Mouse (Mus musculus) right cerebral cortex, postnatal 36 days (tissue): ENCODE data around the gene Timm9.

Experiments used
- DNase-seq, 2 experiments: peaks; one replicate each; pipeline ENCODE4 v3.0.0; 2022; ENCODE audit warnings: low spot score in 2 of 2, mixed read lengths in 1 of 2

Timm9 gene

DNA sequence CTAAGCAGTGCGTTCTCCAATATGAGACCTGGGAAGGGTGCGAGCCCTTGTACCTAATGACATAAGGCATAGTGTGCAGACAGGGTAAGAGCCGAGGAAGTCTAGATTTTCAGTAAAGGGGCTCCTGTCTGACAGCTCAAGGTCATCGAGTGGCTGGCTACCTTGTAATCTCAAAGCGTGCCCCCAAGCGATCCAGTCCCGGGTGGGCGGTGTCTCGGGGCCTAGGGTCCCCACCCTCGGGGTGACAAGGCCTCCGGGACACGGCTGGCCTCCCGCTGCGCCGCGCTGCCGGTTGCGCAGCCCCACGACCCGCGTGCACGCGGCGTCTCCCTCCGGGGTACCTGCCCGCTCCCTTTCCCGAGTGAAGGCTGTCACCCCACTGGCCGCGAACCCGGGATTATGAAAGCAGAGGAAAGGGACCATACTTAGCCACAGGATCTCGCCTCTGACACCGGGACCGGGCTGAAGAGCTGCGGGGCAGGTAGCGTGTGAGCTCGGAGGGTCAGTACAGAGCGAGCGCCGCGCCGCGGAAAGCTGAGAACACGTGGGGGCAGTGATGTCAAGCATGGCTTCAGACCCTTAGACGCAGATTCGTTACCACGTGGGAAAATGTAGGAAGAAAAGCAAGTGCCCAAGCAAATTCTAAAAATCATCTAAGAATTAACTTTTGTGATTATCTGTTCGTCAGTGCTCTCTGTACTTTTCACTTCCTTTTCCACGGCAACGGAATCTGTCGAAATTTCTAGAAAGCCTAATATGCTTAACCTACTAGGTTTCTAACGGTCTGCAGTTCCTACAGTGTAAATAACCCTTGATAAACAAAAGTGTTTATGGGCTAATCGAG is at the start of gene Timm9, which contains the start of gene 2700049A03Rik:
Timm9 (minus strand) TSS at position 555 of the 844 bp plus-strand sequence.
2700049A03Rik (plus strand) TSS at position 719 of the 844 bp plus-strand sequence.
- DNase-seq, result peak; percentile 69 to 72

DNA sequence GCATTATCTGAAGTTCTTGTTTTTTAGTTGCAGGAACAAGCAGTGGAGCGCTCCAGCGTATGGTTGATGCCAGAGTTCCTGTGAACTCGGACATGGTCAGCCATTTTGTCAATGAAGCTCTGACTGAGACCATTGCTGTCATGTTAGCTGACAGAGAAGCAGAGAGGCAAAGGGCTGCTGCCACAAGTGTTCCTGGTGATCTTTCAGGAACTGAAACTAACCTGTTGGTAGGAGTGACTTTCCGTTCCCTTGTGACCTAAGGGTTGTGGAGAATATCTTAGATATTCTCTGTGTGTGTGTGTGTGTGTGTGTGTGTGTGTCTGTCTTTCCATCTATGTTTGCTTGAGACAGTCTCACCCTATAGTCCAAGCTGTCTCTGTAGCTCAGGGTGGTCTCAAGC is 47.9 kb upstream of the Timm9 start:
- DNase-seq, result no peak

DNA sequence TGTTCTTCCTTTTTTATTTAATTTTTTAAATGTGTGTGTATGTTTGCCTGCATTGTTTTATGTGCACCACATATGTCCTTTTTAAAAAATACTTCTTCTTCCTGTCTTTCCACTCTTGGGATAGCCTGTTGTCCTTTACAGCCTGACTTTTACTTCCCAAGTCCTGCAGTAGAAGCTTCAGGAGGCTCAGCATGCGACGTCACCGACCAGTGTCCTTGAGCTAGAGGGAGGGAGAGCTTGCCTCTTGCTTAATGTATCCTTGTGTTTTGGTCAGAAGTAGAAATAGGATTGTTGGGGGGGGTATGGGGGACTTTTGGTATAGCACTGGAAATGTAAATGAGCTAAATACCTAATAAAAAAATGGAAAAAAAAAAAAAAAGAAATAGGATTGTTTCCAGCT is 47.3 kb upstream of the Timm9 start:
- no peak for DNase-seq

DNA sequence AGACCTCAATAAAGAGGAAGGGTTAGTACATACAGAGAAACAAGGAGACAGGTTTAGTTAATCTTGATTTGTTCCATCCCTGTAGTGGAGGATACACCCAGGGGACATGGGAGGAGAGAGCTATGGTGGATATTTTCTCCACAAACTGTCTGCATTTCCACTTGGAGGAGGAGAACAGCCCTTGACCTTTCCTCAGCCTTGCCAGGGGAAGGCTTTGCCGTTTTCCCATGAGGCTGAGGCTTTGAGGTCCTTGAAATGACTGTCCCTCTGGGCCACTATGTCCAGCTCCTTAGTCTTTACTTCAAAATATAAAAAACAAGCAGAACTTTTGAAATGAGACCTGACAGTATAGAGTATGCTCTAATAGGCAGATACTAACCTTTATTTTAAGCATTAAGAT is 33.4 kb upstream of the Timm9 start:
- DNase-seq, result no peak

DNA sequence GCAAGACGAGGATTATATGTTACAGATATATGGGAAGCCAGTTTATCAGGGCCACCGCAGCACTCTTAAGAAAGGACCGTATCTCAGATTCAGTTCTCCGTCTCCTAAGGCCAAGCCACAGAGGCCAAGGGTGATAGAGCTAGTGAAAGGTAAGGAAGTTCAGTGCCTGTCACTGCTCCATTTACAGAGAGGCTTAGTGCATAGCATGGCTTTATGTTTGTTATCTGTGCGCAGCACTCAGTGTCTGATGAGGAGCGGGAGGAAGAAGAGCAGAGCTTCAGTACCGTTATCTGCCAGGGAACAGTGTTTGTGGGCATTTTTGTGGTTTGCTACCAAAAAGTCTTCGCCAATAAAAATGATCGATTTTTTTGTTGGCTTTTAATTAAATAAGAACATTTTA is 27.9 kb upstream of the Timm9 start:
- DNase-seq, result no peak

DNA sequence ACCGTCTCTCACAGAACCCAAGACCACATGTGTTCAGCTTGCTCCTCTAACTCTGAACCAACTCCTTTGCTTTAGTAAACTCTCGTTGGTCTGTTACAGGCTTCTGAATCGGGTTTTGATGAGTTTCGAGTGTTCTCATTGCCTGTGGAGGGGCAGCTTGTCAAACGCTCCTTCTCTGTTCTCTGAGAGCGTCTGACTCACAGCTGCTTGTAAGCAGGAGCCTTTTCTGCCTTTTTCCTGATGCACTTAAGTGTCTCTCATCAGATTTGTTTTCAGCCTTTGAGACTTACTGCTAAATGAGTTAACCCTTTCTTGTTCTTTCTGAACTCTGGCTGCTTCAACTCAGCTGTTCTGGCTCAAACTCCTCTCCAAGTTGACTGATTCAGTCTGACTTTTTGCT is 21.5 kb upstream of the Timm9 start:
- no peak for DNase-seq

DNA sequence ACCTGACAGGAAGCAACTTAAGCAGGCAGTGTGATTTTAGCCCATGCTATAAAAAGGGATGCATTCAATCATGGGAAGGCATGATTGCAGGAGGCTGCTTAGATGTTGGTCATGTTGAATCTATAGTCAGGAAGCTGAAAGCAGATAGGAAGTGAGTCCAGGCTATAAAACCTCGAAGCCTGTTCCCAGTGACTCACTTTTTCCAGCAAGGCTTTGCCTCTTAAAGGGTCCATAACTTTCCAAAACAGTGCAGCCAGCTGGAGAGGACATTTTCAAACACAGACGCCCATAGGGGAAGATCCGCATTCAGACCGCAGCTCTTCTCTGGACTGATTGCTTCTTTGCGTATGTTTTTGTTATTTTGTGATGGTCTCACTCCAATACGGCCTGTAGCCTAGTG is 18.5 kb upstream of the Timm9 start:
- DNase-seq, result no peak

DNA sequence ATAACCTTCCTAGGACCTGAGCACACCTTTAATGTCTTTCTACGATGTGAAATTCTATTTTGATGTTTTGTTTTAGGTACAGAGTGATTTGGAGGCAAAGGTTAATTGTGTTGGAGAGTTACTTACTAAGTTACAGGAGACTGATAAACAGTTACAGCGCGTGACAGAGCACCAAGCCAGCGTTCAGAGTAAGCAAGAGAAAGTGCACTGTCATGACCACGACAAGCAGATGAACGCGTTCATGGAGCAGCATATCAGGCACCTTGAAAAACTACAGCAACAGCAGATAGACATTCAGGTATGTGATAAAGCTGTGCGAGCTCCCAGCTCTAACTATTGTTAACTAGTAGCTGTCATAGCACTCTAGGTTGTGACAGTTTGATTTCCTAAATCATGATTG is 13.7 kb upstream of the Timm9 start:
- DNase-seq, result no peak

DNA sequence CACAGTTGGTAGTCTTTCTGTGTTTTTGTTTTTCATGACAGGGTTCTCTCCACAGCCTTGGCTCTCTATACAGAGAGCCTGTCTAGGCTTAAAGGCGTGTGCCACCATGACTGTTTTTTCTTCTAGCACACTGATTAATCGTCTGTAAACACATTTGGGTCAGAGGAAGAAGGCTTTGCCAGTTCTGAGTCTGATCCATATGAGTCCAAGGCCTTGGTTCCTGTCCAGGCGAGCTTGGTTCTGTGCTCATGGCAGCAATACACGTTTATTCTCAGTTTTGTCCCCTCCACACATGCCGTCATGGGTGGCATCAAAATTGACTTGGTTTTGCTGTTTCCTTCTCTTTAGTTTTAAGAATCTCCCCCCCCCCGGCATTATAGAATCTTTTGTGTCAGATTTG is 13.0 kb upstream of the Timm9 start:
- DNase-seq, result no peak

DNA sequence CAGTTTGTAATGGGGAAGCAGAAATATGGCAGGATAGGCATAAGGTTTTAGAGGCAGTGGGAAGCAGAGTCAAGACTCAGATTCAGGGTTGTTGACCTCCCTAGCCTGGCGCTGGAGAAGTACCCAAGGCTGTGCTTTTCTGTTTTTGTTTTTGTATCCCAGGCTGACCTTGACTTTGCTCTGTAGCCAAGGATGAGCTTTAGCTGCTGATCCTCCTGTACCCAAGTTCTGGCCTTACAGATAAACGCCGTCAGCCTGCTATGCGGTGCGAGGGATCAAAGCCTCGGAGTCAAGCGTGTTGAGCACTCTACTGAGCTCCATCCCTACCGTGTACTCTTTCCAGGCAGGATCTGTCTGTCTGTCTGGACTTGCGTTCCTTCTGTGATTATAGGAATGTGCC is 12.3 kb upstream of the Timm9 start:
- no peak for DNase-seq

DNA sequence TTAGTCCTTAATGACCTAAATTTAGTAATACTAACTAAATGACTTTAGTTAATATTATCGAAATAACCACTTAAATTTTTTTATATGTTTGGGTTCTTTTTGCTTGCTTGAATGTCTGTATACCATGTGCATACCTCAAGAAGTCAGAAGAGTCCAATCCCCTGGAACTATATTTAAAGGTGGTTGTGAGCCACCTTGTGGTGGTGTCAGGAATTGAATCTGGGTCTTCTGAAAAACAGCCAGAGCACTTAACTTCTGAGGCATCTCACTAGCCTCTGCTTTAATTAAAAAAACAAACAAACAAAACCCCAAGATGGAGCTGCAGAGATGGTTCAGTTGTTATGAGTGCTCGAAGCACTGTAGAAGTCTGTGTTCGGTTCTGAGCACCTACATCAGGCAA is 11.2 kb upstream of the Timm9 start:
- DNase-seq, result peak in 1 of 2 experiments; percentile 20

DNA sequence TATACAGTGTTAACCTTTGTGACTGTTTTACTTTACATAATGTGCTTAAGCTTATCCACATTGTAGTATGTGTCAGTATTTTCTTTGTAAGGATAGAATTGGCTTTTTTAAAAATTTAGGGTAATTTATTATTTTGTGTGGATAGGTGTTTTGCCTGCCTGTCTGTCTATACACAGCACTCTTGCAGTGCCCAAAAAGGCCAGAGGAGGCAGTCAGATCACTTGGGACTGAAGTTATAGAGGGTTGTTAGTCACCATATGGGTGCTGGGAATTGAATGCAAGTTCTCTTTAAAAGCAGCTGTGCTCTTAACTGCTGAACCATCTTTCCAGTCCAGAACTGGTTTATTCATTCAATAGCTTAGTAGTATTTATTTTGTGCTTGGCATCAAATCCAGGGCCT is 4.7 kb upstream of the Timm9 start:
- no peak for DNase-seq

DNA sequence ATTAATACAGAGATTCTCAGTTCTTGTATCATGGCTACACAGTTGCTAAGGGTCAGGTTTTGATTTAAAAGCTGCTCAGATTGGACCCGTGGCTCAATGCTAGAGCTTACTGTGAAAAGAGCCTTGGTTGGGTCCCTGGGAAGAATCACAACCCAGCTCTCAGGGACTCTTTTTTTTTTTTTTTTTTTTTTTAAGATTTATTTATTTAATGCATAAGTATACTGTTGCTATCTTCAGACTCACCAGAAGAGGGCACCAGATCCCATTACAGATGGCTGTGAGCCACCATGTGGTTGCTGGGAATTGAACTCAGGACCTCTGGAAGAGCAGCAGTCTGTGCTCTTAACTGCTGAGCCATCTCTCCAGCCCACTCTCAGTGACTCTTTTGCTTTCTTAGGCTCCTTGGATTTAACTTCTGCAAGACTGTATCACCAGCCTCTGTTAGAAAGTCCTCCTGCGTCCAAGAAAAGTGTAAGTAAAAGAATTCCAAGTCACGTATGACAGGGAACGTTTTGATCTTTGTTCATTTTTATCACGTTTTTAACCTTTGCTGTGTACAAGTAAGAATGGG is 2.9 kb upstream of the Timm9 start:
- no peak for DNase-seq

DNA sequence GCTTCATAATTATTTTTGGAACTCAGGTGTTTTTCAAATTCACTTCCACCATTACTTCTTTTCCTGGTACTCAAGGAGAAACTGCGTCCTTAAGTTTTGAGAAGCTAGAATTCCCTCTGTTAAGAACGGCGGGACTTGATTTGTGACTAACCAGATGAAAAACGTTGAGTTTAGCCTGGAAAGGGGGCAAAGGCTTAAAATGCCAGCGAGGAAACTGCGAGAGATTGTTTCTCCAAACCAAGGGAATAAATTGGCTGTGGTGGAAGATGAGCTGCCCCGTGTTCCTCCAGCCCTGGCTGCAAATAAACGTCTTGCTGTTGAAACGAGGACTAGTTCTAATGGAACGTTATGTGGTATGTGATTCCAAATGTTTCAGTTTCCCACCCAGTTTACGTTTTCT is 1.2 kb upstream of the Timm9 start:
- DNase-seq, result no peak

DNA sequence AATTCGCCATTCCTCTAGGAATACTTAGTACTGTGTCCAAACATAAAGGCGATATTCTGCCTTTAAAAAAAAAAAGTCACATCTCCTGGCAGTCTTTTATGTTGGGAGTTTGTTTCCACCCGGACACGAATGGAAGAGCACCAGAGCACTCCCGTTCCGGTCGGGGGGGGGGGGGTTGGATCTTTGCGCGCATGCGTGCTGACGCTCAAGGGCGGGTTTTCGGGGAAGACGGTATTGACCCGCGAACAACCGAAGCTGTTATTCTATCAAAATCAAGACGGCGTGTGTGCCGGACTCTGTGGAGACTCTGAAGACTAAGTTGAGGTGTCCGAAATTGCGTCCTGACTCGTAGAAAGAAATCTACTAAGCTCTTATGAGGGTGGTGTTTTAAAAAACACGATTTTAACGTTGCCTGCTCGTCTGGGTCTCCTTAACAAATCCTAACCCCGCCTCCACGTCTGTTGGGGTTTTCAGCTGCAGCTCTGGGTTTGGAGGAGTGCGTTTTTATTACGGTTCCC is 549 bp upstream of the Timm9 start:
- peak; percentile 43 to 53 for DNase-seq

DNA sequence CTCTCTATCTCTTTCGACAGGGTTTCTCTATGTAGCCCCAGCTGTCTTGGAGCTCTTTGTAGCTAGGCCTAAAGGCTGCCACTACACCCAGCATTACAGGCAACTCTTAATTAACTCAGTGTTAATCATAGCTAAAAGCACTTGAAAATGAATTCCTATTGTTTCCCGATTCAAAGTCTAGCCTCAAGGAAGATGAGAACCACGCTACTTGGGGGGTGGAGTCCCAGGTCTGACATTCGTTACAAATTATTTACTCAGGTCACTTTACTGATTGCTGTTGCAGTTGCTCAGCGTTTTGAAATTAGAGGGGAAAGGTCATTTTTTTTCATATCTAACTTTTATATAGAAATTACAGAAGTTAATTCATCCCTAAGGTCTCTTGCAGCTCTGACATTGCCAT is 903 bp downstream of the Timm9 start:
- DNase-seq, result no peak

DNA sequence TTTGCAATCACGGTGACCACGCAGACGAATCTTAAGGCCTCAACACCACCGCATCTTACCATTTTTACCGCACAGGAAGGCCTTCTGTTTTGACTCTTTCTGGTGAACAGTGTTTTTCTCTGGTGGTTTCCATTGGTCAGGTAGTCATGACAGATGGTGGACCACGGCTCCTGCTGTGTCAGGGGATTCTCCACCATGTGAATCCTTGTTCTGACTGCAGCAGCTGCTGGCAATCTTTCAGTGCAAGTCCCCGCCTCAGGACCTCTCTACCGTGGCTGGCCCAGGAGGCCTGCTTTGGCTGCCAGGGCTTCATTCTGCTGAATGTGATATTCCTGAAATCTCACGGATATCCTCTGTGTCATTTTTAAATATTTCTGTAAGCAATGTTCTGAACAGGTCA is 13.2 kb downstream of the Timm9 start:
- no peak for DNase-seq

DNA sequence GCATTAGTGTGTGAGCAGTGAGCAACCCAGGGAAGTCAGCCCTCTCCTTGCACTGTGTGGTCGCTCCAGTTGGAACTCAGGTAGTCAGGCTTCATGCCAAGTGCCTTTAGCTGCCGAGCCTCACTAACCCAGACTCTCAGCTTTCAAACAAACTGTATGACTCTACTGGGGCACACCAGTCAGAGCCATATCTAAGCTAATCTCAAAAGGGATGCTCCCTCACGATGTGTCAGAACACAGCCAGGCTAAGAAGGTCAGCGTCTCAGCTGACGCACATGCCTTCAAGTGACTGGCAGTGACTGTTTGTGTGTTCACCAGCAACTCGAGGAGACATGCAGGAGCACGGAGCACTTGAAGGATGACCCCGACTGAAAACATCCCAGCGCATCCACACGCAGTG is 13.8 kb downstream of the Timm9 start:
- no peak for DNase-seq

DNA sequence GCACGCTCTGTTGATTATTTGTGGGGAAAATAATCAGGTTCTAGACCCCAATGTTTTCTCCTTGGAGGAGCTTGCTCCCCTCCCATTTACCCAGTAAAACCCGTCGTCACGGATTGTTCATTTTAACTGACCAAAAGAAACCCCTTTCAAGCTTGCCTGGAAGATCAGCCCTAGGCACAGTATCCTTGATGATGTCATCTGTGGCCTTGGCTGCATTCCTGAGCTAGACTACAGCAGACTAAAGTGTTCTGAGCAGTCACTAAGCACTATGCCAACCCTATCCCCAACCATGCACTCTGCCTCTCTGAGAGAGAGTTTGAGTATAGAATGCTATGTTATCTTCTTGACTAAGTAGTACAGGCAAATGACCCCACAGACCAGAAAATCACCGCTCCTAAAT is 20.1 kb downstream of the Timm9 start:
- no peak for DNase-seq

DNA sequence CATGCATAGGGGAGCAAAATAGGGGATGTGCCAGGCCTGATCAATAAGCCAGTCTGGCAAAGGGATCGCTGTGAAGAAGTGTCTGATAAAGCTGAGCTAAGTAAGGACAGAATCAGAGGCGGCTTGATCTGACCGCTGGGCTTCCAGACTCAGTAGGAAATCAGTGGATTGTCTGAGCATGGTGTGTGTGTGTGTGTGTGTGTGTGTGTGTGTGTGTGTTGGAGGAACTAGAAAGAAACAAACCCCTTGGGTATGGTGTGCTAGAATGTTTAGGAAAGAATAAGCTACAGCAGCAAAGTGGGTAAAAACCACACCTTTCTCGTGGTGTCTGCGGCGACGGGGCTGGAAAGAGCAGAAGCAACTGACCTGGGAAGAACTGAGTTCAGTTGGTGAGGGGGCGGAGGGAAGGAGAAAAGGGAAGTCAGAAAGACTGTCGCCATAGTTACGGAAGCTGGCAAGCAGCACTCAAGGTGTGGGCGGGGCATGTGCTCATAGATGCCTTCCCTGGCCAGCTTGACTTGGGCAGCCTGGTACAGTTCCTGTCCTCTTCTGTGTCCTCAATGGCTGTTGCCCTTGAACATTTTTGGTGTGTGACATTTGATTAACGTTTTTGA is 22.7 kb downstream of the Timm9 start:
- DNase-seq, result peak; percentile 62 to 77

DNA sequence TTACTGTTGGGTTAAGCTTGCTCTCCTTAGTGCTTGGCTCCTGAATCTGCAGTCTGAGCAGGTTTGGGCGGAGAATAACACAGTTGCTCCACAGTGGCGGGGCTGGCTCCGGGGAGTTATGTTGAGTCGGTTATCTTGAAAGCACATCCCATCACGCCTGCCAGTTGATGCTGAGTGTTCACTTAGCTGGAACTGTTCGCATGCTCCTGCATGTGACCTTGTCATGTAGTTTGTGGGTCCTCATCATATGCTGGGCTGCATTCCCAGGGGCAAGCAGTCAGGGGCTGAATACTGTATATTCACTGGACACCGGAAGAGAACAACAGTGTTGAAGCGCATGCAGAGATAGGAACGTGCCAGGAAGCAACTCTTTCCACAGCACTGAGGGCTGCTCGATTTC is 23.4 kb downstream of the Timm9 start:
- DNase-seq, result no peak

DNA sequence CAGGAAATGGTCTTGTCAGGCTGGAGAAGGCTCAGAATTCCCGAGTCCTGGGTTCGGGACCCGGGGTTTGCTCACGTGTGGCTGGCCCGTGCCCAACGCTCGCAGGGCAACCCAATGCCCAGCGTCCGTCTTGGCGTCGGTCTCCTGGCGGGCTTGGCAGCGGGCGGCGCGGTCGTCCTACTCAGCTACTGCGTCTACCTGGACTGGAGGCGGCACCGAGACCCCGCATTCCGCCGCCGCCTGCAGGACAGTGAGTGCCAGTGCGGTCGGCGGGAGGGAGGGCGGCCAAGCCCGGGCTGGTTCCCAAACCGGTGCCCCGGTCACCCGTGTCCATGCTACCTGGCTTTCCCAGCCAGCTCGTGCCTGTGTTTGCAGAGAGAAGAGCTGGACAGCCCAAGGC is 25.2 kb downstream of the Timm9 start, which contains the start of gene Tomm20l:
Tomm20l (plus strand) TSS at position 98 of the 400 bp plus-strand sequence.
- DNase-seq, result no peak
